Mouse (Mus musculus) heart, adult 2 months (tissue): ENCODE measurements around the gene Soat1. TPM values are rescaled to one million over a fixed set of nuclear protein-coding genes. Genes with fewer than 3 reads are reported as not detected.
"Not testable (repeated sequence)": the region's sequence is repeated elsewhere in the genome, so short reads cannot be mapped to it uniquely, and the experiment has no call there.

ENCODE experiments used
- DNase-seq, 2 experiments: peaks; one replicate each; pipeline ENCODE4 v3.0.0; 2021
- H3K27ac ChIP-seq: fragments of 200-600 bp; 2 replicates; pipeline ENCODE4 v1.8.1; 2022
- H3K27me3 ChIP-seq: fragments of 200-500 bp; 2 replicates; pipeline ENCODE4 v1.6.1; 2012; ENCODE audit warnings: mild to moderate bottlenecking, low read length, inconsistent platforms, mixed read lengths; ENCODE audit not compliant: control insufficient read depth, insufficient read depth
- H3K36me3 ChIP-seq: fragments of 200-500 bp; 2 replicates; pipeline ENCODE4 v1.6.1; 2012; ENCODE audit warnings: low read length, inconsistent platforms; ENCODE audit not compliant: control insufficient read depth, insufficient read depth
- H3K4me1 ChIP-seq: fragments of 200-500 bp; 2 replicates; pipeline ENCODE4 v1.6.1; 2011; ENCODE audit warnings: low read length; ENCODE audit not compliant: control insufficient read depth, insufficient read depth
- H3K4me3 ChIP-seq: fragments of 200-600 bp; 2 replicates; pipeline ENCODE4 v1.8.1; 2022
- H3K79me2 ChIP-seq: fragments of 200-500 bp; replicated peaks from 2 replicates; pipeline ENCODE4 v1.6.1; 2012; ENCODE audit warnings: mild to moderate bottlenecking, inconsistent platforms, low read length, moderate library complexity, mixed read lengths; ENCODE audit not compliant: control insufficient read depth, insufficient read depth
- H3K9ac ChIP-seq: fragments of 200-500 bp; 2 replicates; pipeline ENCODE4 v1.6.1; 2012; ENCODE audit warnings: low read depth, mild to moderate bottlenecking, control low read depth, inconsistent platforms, low read length, mixed read lengths
- CTCF ChIP-seq: fragments of 200-600 bp; IDR thresholded peaks from 2 replicates; pipeline ENCODE4 v1.8.1; 2022; ENCODE audit warnings: antibody characterized with exemption, mild to moderate bottlenecking, moderate library complexity
- EP300 ChIP-seq: fragments of 200-500 bp; IDR thresholded peaks from 2 replicates; pipeline ENCODE4 v1.6.1; 2011; ENCODE audit warnings: low read depth, low read length, control low read depth; ENCODE audit not compliant: insufficient read depth
- POLR2A ChIP-seq: fragments of 200-500 bp; IDR thresholded peaks from 2 replicates; pipeline ENCODE4 v1.6.1; 2011; ENCODE audit warnings: mild to moderate bottlenecking, low read depth, low read length, control low read depth; ENCODE audit not compliant: insufficient read depth
- WGBS: fragments of 180-500 bp; shearing (Covaris S2); methylation state at CpG from one replicate; pipeline ENCODE4 v1.1.7; 2018; 5-methylcytosine and 5-hydroxymethylcytosine counted together
- intact Hi-C: fragments of 180-260 bp; cut with DNase I; formaldehyde crosslinking; loops from one replicate; pipeline ENCODE4 v1.15.1; 2025
- long read RNA-seq: library from polyadenylated mRNA; stranded (forward); transcript quantifications from one replicate; pipeline ENCODE4 v2.0.0, GENCODE M21; 2021
- polyA plus RNA-seq: library from polyadenylated mRNA; depleted of rRNA; stranded (reverse); fragments of >200 nt; gene quantifications from 2 replicates; pipeline ENCODE4 v1.2.3, GENCODE M21; 2012; rRNA removed
- total RNA-seq, 2 experiments: library from RNA; stranded (reverse); gene quantifications; 2 replicates each; pipeline ENCODE4 v1.2.3; 2021

Soat1 gene
- 1 to 10 TPM; 7.1 to 8.2 TPM for total RNA-seq
- polyA plus RNA-seq: 5.6 and 13.3 TPM in 2 replicates
- long read RNA-seq, full-length matches to known transcripts: 2 of 2 reads
- long read RNA-seq, partial matches to known transcripts: 0 of 2 reads
- long read RNA-seq, other reads (novel, unspliced or antisense): 0 of 2 reads

DNA sequence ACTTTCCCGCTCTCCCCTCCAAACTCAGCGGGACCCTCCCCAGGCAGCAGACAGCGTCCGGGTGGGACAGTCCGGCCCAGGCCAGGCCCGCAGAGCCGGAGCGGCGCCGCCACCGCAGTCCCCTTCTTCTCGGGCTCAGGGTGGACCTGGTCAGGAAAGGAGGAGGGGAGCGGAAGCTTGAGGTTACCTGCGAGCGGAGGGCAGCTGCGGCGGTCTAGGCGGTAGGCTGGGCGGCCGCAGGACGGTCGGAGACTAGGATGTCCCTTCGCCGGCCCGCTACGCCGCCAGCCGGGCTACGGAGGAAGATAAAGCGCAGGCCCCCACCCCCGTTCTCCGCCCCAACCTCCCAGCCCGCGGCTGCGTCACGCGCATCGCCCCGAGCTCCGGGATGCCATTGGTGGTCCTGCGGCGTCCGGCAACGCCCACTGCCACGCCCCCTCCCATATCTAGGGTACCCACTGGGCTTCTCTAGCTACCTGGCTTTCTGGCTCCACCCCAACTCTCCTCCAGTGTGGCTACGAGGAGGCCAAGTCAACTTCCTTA, at the start of gene Soat1:
Soat1 (minus strand) TSS at position 371 of the 543 bp plus-strand sequence.
- no peaks in the 10 kb centered on the region for H3K27me3 ChIP-seq
- H3K4me3 ChIP-seq: peak within 1 kb of the TSS; percentile 83
- peak within 1 kb of the TSS; percentile 86 for H3K9ac ChIP-seq
- peak; percentile 86 to 91 for DNase-seq
- no peaks in the 10 kb centered on the region for H3K79me2 ChIP-seq
- H3K27ac ChIP-seq: peak within 1 kb of the TSS; percentile 57
- peak; percentile 38 for TF ChIP-seq CTCF
- 0 out of 2 replicates have a peak, but pooled peaks have one; percentile 39 for TF ChIP-seq POLR2A
- no peak for TF ChIP-seq EP300
- under 1% methylated on average over 46 of the region's 46 CpGs for WGBS
- intact Hi-C loops: loop anchor here (2.0 kb wide), 1 partner anchor 85 kb away; the partner anchor contains the start of gene Abl2
- no peaks in the 10 kb centered on the region for H3K36me3 ChIP-seq
- peaks cover 2% of the 10 kb centered on the region; the same call in 1 of the 2 replicates for H3K4me1 ChIP-seq

DNA sequence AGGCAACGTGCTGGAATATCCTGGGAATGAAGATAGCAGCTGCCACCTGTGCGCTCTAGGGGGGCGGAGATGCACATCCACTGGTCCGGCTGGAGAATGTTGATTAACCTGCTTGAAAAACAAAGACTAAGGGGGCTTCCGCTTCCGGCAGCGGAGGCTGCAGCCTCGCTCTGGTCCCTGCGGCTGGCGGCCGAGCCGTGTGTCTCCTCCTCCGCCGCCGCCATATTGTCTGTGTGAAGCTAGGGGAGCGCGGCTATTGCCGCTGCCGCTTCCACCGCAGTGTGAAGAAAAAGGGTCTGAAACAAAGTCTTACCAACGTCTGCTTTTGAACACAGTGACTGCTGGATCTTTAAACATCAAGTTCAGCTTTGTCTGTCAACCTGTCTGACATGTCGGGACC, 49.7 kb upstream of the Soat1 start, which contains the start of gene Gm10031:
Gm10031 (plus strand) TSS at position 171 of the 400 bp plus-strand sequence.
- intact Hi-C loops, DNase-seq: not testable (repeated sequence)
- WGBS: 91% methylated on average over 21 of the region's 22 CpGs

DNA sequence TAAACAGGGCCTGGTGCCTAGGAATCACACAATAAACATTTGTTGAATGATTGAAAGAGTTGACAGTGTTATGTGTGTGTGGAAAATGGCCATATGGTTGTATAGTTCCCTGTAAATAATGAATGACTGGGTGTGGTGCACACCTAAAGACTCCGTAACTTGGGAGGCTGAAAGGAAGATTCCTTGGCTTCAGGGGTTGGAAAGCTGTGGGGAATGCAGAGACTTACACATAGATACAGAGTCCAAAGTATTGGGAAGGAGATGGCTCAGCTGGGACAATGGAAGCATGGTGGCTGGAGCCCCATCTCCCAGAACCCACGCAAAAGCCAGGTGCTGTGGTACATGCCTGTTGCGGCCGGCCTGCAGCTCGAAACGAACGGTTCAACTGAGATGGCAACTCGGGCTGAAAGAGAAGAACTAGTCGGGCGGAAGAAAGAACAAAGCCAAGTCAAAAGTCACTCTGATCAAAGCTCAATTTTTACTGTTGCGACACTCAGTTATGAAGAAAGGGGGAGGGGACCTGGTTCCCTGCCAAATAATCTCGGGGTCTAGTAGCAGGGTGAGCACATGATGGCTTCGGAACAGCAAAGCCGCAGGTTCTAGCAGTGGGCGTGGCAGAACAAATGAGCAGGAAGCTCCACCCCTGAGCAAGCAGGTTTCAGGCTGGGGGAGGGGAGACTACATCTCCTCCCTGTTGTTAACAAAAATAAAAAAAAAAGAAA, 47.8 kb upstream of the Soat1 start:
- H3K4me1 ChIP-seq: no peaks in the 10 kb centered on the region
- H3K27ac ChIP-seq: no peak overlapping the region
- 67% methylated on average over 15 of the region's 15 CpGs for WGBS
- intact Hi-C loops: no loop called here
- H3K9ac ChIP-seq: no peak overlapping the region
- H3K36me3 ChIP-seq: no peaks in the 10 kb centered on the region
- TF ChIP-seq EP300: no peak
- TF ChIP-seq CTCF: no peak
- TF ChIP-seq POLR2A: no peak
- H3K79me2 ChIP-seq: no peaks in the 10 kb centered on the region
- no peaks in the 10 kb centered on the region for H3K27me3 ChIP-seq
- peak in 1 of 2 experiments; percentile 10 for DNase-seq
- no peak overlapping the region for H3K4me3 ChIP-seq

More for the DNA sequence above, 49.7 kb upstream of the Soat1 start, which contains the start of gene Gm10031:
- H3K27ac ChIP-seq, H3K36me3 ChIP-seq, H3K9ac ChIP-seq, H3K4me3 ChIP-seq, H3K4me1 ChIP-seq, H3K79me2 ChIP-seq, H3K27me3 ChIP-seq: not testable (repeated sequence)

DNA sequence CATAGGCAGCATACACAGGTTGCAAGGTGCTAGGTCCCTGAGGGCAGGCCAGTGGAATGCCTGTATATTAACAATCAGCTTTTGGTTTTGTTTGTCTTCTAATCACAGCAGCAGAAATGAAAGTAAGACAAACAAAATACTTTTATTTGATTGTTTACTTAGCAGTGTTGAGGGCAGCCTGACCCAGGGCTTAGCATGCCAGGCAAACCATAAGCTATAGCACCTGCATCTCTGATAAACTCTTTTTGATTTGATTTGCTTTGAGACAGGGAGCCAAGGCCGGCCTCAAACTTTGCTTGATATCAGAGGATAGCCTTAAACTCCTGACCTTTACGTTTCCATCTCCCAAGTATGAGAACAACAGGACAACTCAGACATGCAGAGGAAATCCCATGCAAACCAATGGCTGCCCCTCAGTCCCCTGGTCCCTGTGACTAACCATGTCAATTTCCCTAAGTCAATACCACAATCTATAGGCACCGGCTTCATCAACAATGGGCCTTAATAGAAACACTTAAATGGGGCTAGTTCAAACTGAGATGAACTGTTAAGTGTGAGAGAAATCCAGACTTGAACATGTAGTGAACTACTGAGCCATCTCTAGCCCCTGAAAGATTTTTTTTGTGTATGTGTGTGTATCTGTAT, 46.1 kb upstream of the Soat1 start:
- H3K36me3 ChIP-seq: no peaks in the 10 kb centered on the region
- 71% methylated on average over 3 of the region's 3 CpGs for WGBS
- H3K27me3 ChIP-seq: no peaks in the 10 kb centered on the region
- no peak overlapping the region for H3K9ac ChIP-seq
- TF ChIP-seq POLR2A: no peak
- TF ChIP-seq EP300: no peak
- no peak for TF ChIP-seq CTCF
- H3K4me1 ChIP-seq: no peaks in the 10 kb centered on the region
- H3K27ac ChIP-seq: no peak overlapping the region
- DNase-seq: no peak
- intact Hi-C loops: no loop called here
- no peaks in the 10 kb centered on the region for H3K79me2 ChIP-seq
- H3K4me3 ChIP-seq: no peak overlapping the region

DNA sequence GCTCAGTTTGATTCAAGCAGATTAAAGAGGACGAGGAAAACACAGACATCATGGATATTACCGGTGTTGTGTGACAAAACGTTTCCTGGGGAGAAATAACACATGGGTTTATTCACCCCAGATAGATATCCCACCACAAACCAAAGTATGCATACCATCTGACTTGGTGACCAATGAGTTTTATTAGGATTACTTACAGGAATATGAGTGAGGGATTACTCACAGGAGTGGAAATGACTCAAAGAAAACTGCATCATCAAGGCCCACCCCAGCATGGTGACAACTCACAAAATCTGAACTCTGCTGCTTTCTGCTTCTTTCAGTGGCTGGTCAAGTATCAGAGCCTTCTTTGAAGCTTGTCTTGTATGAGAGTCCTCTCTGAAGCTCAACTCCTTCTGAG, 33.6 kb upstream of the Soat1 start:
- no peak overlapping the region for H3K9ac ChIP-seq
- no peaks in the 10 kb centered on the region for H3K36me3 ChIP-seq
- WGBS: 76% methylated on average over 3 of the region's 3 CpGs
- no peak for DNase-seq
- H3K4me3 ChIP-seq: no peak overlapping the region
- intact Hi-C loops: no loop called here
- no peak overlapping the region for H3K27ac ChIP-seq
- TF ChIP-seq POLR2A (no peak), EP300 (no peak), CTCF (no peak)
- H3K4me1 ChIP-seq: no peaks in the 10 kb centered on the region
- no peaks in the 10 kb centered on the region for H3K27me3 ChIP-seq
- no peaks in the 10 kb centered on the region for H3K79me2 ChIP-seq

DNA sequence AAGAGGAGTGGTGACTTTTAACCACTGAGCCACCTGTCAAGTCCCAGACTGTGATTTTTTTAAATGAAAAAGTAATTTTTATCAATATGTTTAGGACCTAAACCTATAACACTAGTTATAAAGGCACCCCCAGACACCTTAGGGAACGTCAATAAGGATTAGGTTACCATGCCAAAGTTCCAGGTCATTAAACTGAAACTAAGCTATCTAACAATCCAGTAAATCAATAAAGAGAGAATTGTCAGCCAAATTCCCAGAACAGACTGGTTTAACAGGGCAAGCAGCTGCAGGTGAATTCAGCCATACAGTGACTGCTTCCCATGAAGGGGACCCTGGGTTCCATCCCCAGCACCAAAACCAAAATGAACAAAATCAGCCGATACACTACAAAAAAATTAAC, 31.8 kb upstream of the Soat1 start:
- Histone ChIP-seq H3K9ac (no peak overlapping the region), H3K4me3 (no peak overlapping the region), H3K36me3 (no peaks in the 10 kb centered on the region), H3K4me1 (no peaks in the 10 kb centered on the region), H3K27me3 (no peaks in the 10 kb centered on the region), H3K27ac (no peak overlapping the region), H3K79me2 (no peaks in the 10 kb centered on the region)
- no peak for TF ChIP-seq CTCF
- TF ChIP-seq EP300: no peak
- no peak for TF ChIP-seq POLR2A
- intact Hi-C loops: no loop called here
- no peak for DNase-seq
- 94% methylated on average over 2 of the region's 2 CpGs for WGBS
